Mouse (Mus musculus): ENCODE data around the gene Dhx30.
"Not testable (repeated sequence)": the region's sequence is repeated elsewhere in the genome, so short reads cannot be mapped to it uniquely, and the experiment has no call there.

Dhx30 gene

GRCm38 (mm10) chr9:110117779-110118139, at the start of gene Dhx30:
Gene Dhx30, minus strand, starts transcription at chr9:110117830.
- DNase-seq (ENCODE audit: low read depth, low spot score) = no peak

- no peak for DNase-seq (ENCODE audit: low read depth, low spot score)
Observed at GRCm38 (mm10) chr9:110163071-110163470, 45.4 kb upstream of the Dhx30 start.

- DNase-seq (ENCODE audit: low read depth, low spot score) = no peak
Observed at GRCm38 (mm10) chr9:110162441-110162840, 44.8 kb upstream of the Dhx30 start.

GRCm38 (mm10) chr9:110160486-110160885, 42.9 kb upstream of the Dhx30 start:
- DNase-seq (ENCODE audit: low read depth, low spot score) = not testable (repeated sequence)

GRCm38 (mm10) chr9:110159036-110159435, 41.4 kb upstream of the Dhx30 start:
- DNase-seq (ENCODE audit: low read depth, low spot score) = no peak

- DNase-seq (ENCODE audit: low read depth, low spot score) = no peak
Observed at GRCm38 (mm10) chr9:110148598-110148997, 31.0 kb upstream of the Dhx30 start.

- DNase-seq (ENCODE audit: low read depth, low spot score) = no peak
Observed at GRCm38 (mm10) chr9:110142097-110142496, 24.5 kb upstream of the Dhx30 start.

- no peak for DNase-seq (ENCODE audit: low read depth, low spot score)
Observed at GRCm38 (mm10) chr9:110139119-110139518, 21.5 kb upstream of the Dhx30 start.

GRCm38 (mm10) chr9:110134176-110134575, 16.5 kb upstream of the Dhx30 start:
- no peak for DNase-seq (ENCODE audit: low read depth, low spot score)

GRCm38 (mm10) chr9:110132921-110133320, 15.3 kb upstream of the Dhx30 start:
- DNase-seq (ENCODE audit: low read depth, low spot score) = no peak

GRCm38 (mm10) chr9:110132201-110132605, 14.6 kb upstream of the Dhx30 start:
- no peak for DNase-seq (ENCODE audit: low read depth, low spot score)

GRCm38 (mm10) chr9:110131525-110132197, 14.0 kb upstream of the Dhx30 start:
- peak; percentile 96 for DNase-seq (ENCODE audit: low read depth, low spot score)

- no peak for DNase-seq (ENCODE audit: low read depth, low spot score)
Observed at GRCm38 (mm10) chr9:110130896-110131524, 13.4 kb upstream of the Dhx30 start.

GRCm38 (mm10) chr9:110124008-110124540, 6.4 kb upstream of the Dhx30 start:
- not testable (repeated sequence) for DNase-seq (ENCODE audit: low read depth, low spot score)

- DNase-seq (ENCODE audit: low read depth, low spot score) = no peak
Observed at GRCm38 (mm10) chr9:110123322-110123721, 5.7 kb upstream of the Dhx30 start.

GRCm38 (mm10) chr9:110121424-110121823, 3.8 kb upstream of the Dhx30 start:
- no peak for DNase-seq (ENCODE audit: low read depth, low spot score)

- no peak for DNase-seq (ENCODE audit: low read depth, low spot score)
Observed at GRCm38 (mm10) chr9:110118249-110118648, 619 bp upstream of the Dhx30 start.

- peak; percentile 88 for DNase-seq (ENCODE audit: low read depth, low spot score)
Observed at GRCm38 (mm10) chr9:110116977-110117778, 452 bp downstream of the Dhx30 start, which contains the start of gene Smarcc1. Gene Smarcc1, plus strand, starts transcription at chr9:110117708.

- DNase-seq (ENCODE audit: low read depth, low spot score) = no peak
Observed at GRCm38 (mm10) chr9:110116353-110116976, 1.2 kb downstream of the Dhx30 start.

GRCm38 (mm10) chr9:110100627-110101600, 16.7 kb downstream of the Dhx30 start:
- peak; percentile 81 for DNase-seq (ENCODE audit: low read depth, low spot score)

Measured in telencephalon, adult 2 months (tissue).